Mouse (Mus musculus): Measurements from ENCODE around the gene Cttnbp2nl.

- no peak for TF ChIP-seq CTCF (IDR thresholded peaks at IDR 0.05; ENCODE audit: borderline replicate concordance, extremely low read depth, insufficient read depth, insufficient read length)
- no peak for TF ChIP-seq POLR2A (IDR thresholded peaks at IDR 0.05; ENCODE audit: borderline replicate concordance, extremely low read depth, insufficient read depth, insufficient read length, poor library complexity, severe bottlenecking)
These were observed 32.9 kb downstream of the Cttnbp2nl start for GRCm38 (mm10) chr3:105019826-105020692.
